Mouse (Mus musculus): ENCODE measurements at regions not wholly inside any gene's neighbourhood (a gene's known extent, or its start where the extent isn't known, plus 50 kb on each side); places are given as distances from the start of the nearest gene placed in this dataset.

DNA sequence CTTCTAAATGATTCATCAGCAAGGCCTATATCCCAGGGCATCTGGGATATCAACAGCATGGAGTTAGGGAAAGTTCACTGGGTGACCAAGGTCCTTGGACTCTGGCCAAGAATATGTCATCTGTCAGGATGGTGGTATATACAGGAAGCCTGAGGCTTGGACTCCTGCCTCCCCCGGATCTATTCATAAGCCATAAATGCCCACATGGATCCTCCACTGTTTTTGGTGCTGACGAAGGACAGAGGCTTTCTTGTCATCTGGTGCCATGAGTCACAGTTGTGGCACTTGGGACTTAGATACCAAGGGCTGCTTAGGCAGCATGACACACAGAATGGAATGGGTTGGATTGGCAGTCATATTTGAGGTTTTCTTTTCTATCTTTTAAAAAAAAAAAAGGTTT lies 610.1 kb upstream of the Nr2f1 start:
- Histone ChIP-seq H3K4me1 (replicated peaks; ENCODE audit: control insufficient read depth, insufficient read depth) (no peaks in the 10 kb centered on the region), H3K9me3 (ENCODE audit: control insufficient read depth, low read length) (no peaks in the 10 kb centered on the region), H3K27ac (replicated peaks) (no peak overlapping the region), H3K9ac (ENCODE audit: low read length) (no peak overlapping the region), H3K27me3 (ENCODE audit: control insufficient read depth, insufficient read depth, low read length) (no peaks in the 10 kb centered on the region), H3K4me2 (replicated peaks; ENCODE audit: low read depth) (no peak overlapping the region), H3K36me3 (ENCODE audit: control insufficient read depth, insufficient read depth, low read length) (no peaks in the 10 kb centered on the region), H3K4me3 (ENCODE audit: low read depth, low read length) (no peak overlapping the region)
- ATAC-seq (ENCODE audit: low FRiP score, low TSS enrichment) (0 out of 2 replicates have a peak, but pooled peaks have one; percentile 35), DNase-seq (ENCODE audit: low spot score) (no peak)
- TF ChIP-seq CTCF (IDR thresholded peaks at IDR 0.05; ENCODE audit: low read depth) (no peak), EP300 (optimal IDR thresholded peaks at IDR 0.05) (no peak)
- WGBS: 17% methylated on average over 2 of the region's 2 CpGs

DNA sequence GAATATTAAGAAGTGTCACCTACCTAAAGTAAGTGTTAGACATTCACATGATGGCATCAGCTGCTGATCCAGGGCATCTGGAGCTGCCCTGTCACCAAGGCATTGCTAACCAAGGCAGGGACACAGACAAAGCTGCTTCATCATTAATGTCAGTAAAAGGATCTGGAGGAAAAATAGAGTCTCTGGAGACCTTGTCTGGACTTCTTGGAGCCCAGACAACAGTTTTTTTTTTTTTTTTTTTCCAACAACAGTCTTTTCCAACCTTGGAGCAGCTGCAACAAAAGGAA lies 603.2 kb upstream of the Nr2f1 start:
- no peaks in the 10 kb centered on the region for H3K36me3 ChIP-seq (ENCODE audit: control insufficient read depth, insufficient read depth, low read length)

DNA sequence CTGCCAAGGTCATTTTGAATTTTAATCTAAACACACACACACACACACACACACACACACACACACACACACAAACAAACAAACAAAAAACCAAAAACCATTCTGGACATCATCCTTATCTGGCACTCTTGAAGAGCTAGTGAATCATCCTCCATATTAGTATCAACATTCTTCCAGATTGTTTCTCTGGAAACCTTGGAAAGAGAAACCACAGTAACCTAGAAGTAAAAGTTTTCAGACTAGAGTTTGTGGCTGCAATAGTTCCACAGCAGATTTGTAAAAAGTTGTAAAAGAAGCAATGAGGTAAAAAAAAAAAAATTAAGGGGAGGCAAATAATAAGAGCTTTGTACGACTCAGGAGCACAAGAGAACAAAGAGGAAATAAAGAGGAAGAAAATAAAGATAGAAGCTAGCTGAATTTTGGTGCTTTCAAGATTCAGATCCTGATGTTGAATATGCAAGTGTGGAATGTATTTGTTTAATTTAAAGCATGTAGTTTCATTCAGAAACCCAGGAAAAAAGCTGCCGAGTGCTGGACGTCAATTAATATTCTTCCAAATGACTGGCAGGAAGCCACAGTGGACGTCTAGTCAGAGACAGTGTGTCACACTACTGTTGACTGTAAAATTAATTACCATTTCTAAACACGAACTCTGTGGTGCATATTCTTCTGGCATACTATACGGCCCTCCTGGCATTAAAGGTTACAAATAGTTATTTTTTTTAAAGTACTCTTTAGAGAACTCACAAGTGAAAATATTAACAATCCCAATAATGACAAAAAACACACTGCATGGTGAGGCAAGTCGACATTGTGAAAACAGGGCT lies 602.7 kb upstream of the Nr2f1 start:
- Histone ChIP-seq H3K9ac (ENCODE audit: low read length) (no peak overlapping the region), H3K4me1 (replicated peaks; ENCODE audit: control insufficient read depth, insufficient read depth) (no peaks in the 10 kb centered on the region), H3K9me3 (ENCODE audit: control insufficient read depth, low read length) (no peaks in the 10 kb centered on the region), H3K36me3 (ENCODE audit: control insufficient read depth, insufficient read depth, low read length) (no peaks in the 10 kb centered on the region), H3K4me2 (replicated peaks; ENCODE audit: low read depth) (no peak overlapping the region), H3K27ac (replicated peaks) (no peak overlapping the region), H3K4me3 (ENCODE audit: low read depth, low read length) (no peak overlapping the region), H3K27me3 (ENCODE audit: control insufficient read depth, insufficient read depth, low read length) (no peaks in the 10 kb centered on the region)
- ATAC-seq (ENCODE audit: low FRiP score, low TSS enrichment): no peak
- TF ChIP-seq EP300 (optimal IDR thresholded peaks at IDR 0.05) (no peak), CTCF (IDR thresholded peaks at IDR 0.05; ENCODE audit: low read depth) (no peak)
- WGBS: 35% methylated on average over 7 of the region's 7 CpGs
- no peak for DNase-seq (ENCODE audit: low spot score)

More for the DNA sequence above, 603.2 kb upstream of the Nr2f1 start:
- H3K9me3 ChIP-seq (ENCODE audit: control insufficient read depth, low read length): no peaks in the 10 kb centered on the region
- H3K27ac ChIP-seq (replicated peaks): no peak overlapping the region
- TF ChIP-seq EP300 (optimal IDR thresholded peaks at IDR 0.05) (no peak), CTCF (IDR thresholded peaks at IDR 0.05; ENCODE audit: low read depth) (no peak)
- no peak for ATAC-seq (ENCODE audit: low FRiP score, low TSS enrichment)
- no peak overlapping the region for H3K9ac ChIP-seq (ENCODE audit: low read length)
- no peak for DNase-seq (ENCODE audit: low spot score)
- no peaks in the 10 kb centered on the region for H3K4me1 ChIP-seq (replicated peaks; ENCODE audit: control insufficient read depth, insufficient read depth)
- H3K27me3 ChIP-seq (ENCODE audit: control insufficient read depth, insufficient read depth, low read length): no peaks in the 10 kb centered on the region
- no peak overlapping the region for H3K4me3 ChIP-seq (ENCODE audit: low read depth, low read length)
- H3K4me2 ChIP-seq (replicated peaks; ENCODE audit: low read depth): no peak overlapping the region

DNA sequence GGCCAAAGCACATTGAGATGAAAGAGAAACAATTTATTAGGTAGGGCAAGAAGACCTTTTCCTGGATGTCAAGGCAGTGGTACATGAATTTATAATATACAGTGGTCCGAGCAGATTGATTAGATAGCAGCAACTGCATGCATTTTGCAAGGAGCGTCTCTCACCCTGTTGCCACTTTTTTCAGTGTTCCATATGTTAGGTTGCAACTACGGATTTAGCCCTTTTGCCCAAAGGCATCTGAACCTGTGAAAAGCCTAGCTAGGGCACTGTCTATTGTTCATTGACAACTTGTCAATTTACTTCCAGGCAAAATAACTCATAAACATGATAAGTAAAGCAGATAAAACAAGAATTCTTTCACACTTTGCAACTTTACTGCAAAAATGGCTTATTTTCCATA lies 600.1 kb upstream of the Nr2f1 start:
- Histone ChIP-seq H3K9me3 (ENCODE audit: control insufficient read depth, low read length) (no peaks in the 10 kb centered on the region), H3K4me1 (replicated peaks; ENCODE audit: control insufficient read depth, insufficient read depth) (no peaks in the 10 kb centered on the region), H3K4me3 (ENCODE audit: low read depth, low read length) (no peak overlapping the region), H3K4me2 (replicated peaks; ENCODE audit: low read depth) (no peak overlapping the region), H3K27me3 (ENCODE audit: control insufficient read depth, insufficient read depth, low read length) (no peaks in the 10 kb centered on the region), H3K36me3 (ENCODE audit: control insufficient read depth, insufficient read depth, low read length) (no peaks in the 10 kb centered on the region), H3K27ac (replicated peaks) (no peak overlapping the region), H3K9ac (ENCODE audit: low read length) (no peak overlapping the region)
- TF ChIP-seq CTCF (IDR thresholded peaks at IDR 0.05; ENCODE audit: low read depth) (no peak), EP300 (optimal IDR thresholded peaks at IDR 0.05) (no peak)
- ATAC-seq (ENCODE audit: low FRiP score, low TSS enrichment): no peak
- DNase-seq (ENCODE audit: low spot score): no peak
- 78% methylated on average over 3 of the region's 3 CpGs for WGBS

DNA sequence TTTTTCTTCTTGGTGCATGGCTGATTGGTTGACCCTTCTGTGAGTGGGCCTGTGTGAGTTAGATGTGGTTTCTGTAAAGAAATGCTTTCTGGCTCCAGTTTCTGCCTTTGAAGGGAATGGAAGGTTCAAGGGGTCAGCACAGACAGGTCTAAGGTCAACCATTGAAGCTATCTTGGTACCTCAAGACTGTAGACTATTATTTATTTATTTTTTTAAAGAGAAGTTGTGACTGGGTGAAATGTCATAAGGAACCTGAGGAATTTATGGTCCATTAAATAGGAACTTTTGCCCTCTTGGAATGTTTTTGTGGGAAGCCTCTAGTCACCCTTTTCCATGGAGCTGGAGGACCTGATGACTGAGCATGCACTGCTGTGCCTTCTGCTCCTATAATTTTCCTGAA lies 595.7 kb upstream of the Nr2f1 start:
- Histone ChIP-seq H3K36me3 (ENCODE audit: control insufficient read depth, insufficient read depth, low read length) (no peaks in the 10 kb centered on the region), H3K4me1 (replicated peaks; ENCODE audit: control insufficient read depth, insufficient read depth) (no peaks in the 10 kb centered on the region), H3K27me3 (ENCODE audit: control insufficient read depth, insufficient read depth, low read length) (no peaks in the 10 kb centered on the region), H3K4me2 (replicated peaks; ENCODE audit: low read depth) (no peak overlapping the region), H3K9me3 (ENCODE audit: control insufficient read depth, low read length) (no peaks in the 10 kb centered on the region), H3K4me3 (ENCODE audit: low read depth, low read length) (no peak overlapping the region), H3K9ac (ENCODE audit: low read length) (no peak overlapping the region), H3K27ac (replicated peaks) (no peak overlapping the region)
- ATAC-seq (ENCODE audit: low FRiP score, low TSS enrichment) (no peak), DNase-seq (ENCODE audit: low spot score) (no peak)
- TF ChIP-seq CTCF (IDR thresholded peaks at IDR 0.05; ENCODE audit: low read depth) (no peak), EP300 (optimal IDR thresholded peaks at IDR 0.05) (no peak)

DNA sequence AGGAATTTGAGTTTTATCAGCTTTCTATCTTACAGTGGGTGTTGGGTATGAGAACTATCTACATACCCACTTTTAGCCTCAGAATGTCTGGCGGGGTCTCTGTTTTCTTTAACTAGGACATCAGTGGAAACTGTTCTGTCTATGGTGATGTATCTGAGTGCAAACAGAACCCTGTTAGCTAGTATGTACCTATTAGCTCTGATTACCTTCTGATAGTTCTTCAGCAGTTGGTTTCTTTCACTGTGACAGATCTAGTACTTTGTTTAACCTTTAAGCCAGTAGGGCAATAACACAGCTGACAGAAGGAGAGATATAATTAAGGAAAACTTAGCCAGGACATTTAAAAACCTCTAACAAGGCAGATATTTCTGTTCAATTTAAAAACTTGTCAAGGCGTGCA lies 584.7 kb upstream of the Nr2f1 start:
- TF ChIP-seq EP300 (optimal IDR thresholded peaks at IDR 0.05) (no peak), CTCF (IDR thresholded peaks at IDR 0.05; ENCODE audit: low read depth) (no peak)

More for the DNA sequence above, 584.7 kb upstream of the Nr2f1 start:
- no peak for DNase-seq (ENCODE audit: low spot score)
- Histone ChIP-seq H3K27me3 (ENCODE audit: control insufficient read depth, insufficient read depth, low read length) (no peaks in the 10 kb centered on the region), H3K27ac (replicated peaks) (no peak overlapping the region), H3K36me3 (ENCODE audit: control insufficient read depth, insufficient read depth, low read length) (no peaks in the 10 kb centered on the region), H3K9ac (ENCODE audit: low read length) (no peak overlapping the region), H3K9me3 (ENCODE audit: control insufficient read depth, low read length) (no peaks in the 10 kb centered on the region), H3K4me2 (replicated peaks; ENCODE audit: low read depth) (no peak overlapping the region), H3K4me3 (ENCODE audit: low read depth, low read length) (no peak overlapping the region), H3K4me1 (replicated peaks; ENCODE audit: control insufficient read depth, insufficient read depth) (no peaks in the 10 kb centered on the region)
- no peak for ATAC-seq (ENCODE audit: low FRiP score, low TSS enrichment)
- WGBS: 27% methylated on average over 2 of the region's 2 CpGs

Measured in stomach, postnatal 0 days (tissue).